Mouse (Mus musculus) large intestine, adult 2 months (tissue): ENCODE data around the gene Sipa1l2. TPM values are rescaled to one million over a fixed set of nuclear protein-coding genes. Genes with fewer than 3 reads are reported as not detected.

Experiments used
- DNase-seq: peaks from one replicate; pipeline ENCODE4 v3.0.0-alpha.2; 2012; ENCODE audit warnings: low read depth, low spot score
- WGBS: fragments of 180-500 bp; shearing (Covaris S2); methylation state at CpG from one replicate; pipeline ENCODE4 v1.1.7; 2018; 5-methylcytosine and 5-hydroxymethylcytosine counted together
- polyA plus RNA-seq: library from polyadenylated mRNA; depleted of rRNA; stranded (reverse); fragments of >200 nt; gene quantifications from 2 replicates; pipeline ENCODE4 v1.2.3, GENCODE M21; 2012; rRNA removed

The Sipa1l2 gene
- polyA plus RNA-seq, 1 experiment, result 5.9 TPM

- DNase-seq, result no peak
- 12% methylated on average over 3 of the region's 3 CpGs for WGBS
Observed at GRCm38 (mm10) chr8:125381674-125382073, 187.9 kb downstream of the Sipa1l2 start.

- 56% methylated on average over 7 of the region's 7 CpGs for WGBS
Observed at GRCm38 (mm10) chr8:125379939-125380338, 189.7 kb downstream of the Sipa1l2 start.

GRCm38 (mm10) chr8:125379156-125379555 lies 190.5 kb downstream of the Sipa1l2 start:
- WGBS, result 46% methylated on average over 10 of the region's 10 CpGs
- no peak for DNase-seq

More at GRCm38 (mm10) chr8:125379939-125380338, 189.7 kb downstream of the Sipa1l2 start:
- DNase-seq, result no peak

GRCm38 (mm10) chr8:125377704-125378103 lies 191.9 kb downstream of the Sipa1l2 start:
- 87% methylated on average over 3 of the region's 3 CpGs for WGBS
- DNase-seq, result no peak

- DNase-seq, result no peak
- WGBS, result 77% methylated on average over 6 of the region's 6 CpGs
Observed at GRCm38 (mm10) chr8:125376448-125376845, 193.2 kb downstream of the Sipa1l2 start.

- WGBS, result 69% methylated on average over 8 of the region's 8 CpGs
Observed at GRCm38 (mm10) chr8:125375659-125376447, 193.8 kb downstream of the Sipa1l2 start.

GRCm38 (mm10) chr8:125372596-125372995 lies 197.0 kb downstream of the Sipa1l2 start:
- WGBS, result 83% methylated on average over 4 of the region's 4 CpGs
- no peak for DNase-seq

More at GRCm38 (mm10) chr8:125375659-125376447, 193.8 kb downstream of the Sipa1l2 start:
- DNase-seq, result no peak

- no peak for DNase-seq
- WGBS, result 58% methylated on average over 8 of the region's 8 CpGs
Observed at GRCm38 (mm10) chr8:125369491-125370236, 199.9 kb downstream of the Sipa1l2 start.

- WGBS, result 49% methylated on average over 4 of the region's 4 CpGs
- DNase-seq, result no peak
Observed at GRCm38 (mm10) chr8:125368341-125369035, 201.1 kb downstream of the Sipa1l2 start.

Other genes with a start within 250 kb of the Sipa1l2 start
- gene Map10, start 100.0 kb upstream of the Sipa1l2 start, polyA plus RNA-seq, result 0.63 and 1.2 TPM in 2 replicates
- gene Ntpcr, start 160.2 kb upstream of the Sipa1l2 start, polyA plus RNA-seq, result 22.9 and 25.6 TPM in 2 replicates